Mouse (Mus musculus) monocyte, adult 2 months (primary cell): ENCODE results near the gene Aldh5a1.

Experiments used
- DNase-seq, 2 experiments: peaks; one replicate each; pipeline ENCODE4 v3.0.0; 2022; ENCODE audit warnings: low spot score in 2 of 2, low read depth in 1 of 2

Aldh5a1 gene

GRCm38 (mm10) chr13:24867789-24868188, 69.7 kb downstream of the Aldh5a1 start:
- no peak for DNase-seq

- DNase-seq = no peak
Observed at GRCm38 (mm10) chr13:24866430-24867402, 70.7 kb downstream of the Aldh5a1 start.

- DNase-seq = peak in 1 of 2 experiments; percentile 10
Observed at GRCm38 (mm10) chr13:24862520-24862919, 74.9 kb downstream of the Aldh5a1 start.

GRCm38 (mm10) chr13:24862021-24862420, 75.4 kb downstream of the Aldh5a1 start:
- no peak for DNase-seq

- DNase-seq = no peak
Observed at GRCm38 (mm10) chr13:24861084-24861483, 76.4 kb downstream of the Aldh5a1 start.

- no peak for DNase-seq
Observed at GRCm38 (mm10) chr13:24859115-24859514, 78.3 kb downstream of the Aldh5a1 start.
